Mouse (Mus musculus) MEL (cell line): ENCODE measurements around the gene Pom121l2. TPM values are rescaled to one million over a fixed set of nuclear protein-coding genes. Genes with fewer than 3 reads are reported as not detected.
A peak's percentile ranks its signal among the peaks of the same experiment; 100 is the strongest.

Experiments
- DNase-seq: peaks from one replicate; pipeline ENCODE4 v3.0.0; 2011; ENCODE audit warnings: low read depth, low spot score
- H3K27ac ChIP-seq: 2 replicates; pipeline ENCODE4 v1.5.1; 2012; ENCODE audit warnings: low read depth, mild to moderate bottlenecking, control low read depth, low read length, moderate library complexity; ENCODE audit not compliant: control insufficient read depth
- H3K27me3 ChIP-seq, 2 experiments: fragments of 150-350 bp in 1 of 2; sonication (generic) in 1 of 2; 2 replicates each; pipeline ENCODE4 v1.6.1; 2012; ENCODE audit warnings: low read length in 2 of 2, mild to moderate bottlenecking in 2 of 2, improper control_type of control experiment in 1 of 2, moderate library complexity in 1 of 2; ENCODE audit not compliant: insufficient read depth in 2 of 2, control insufficient read depth in 1 of 2
- H3K36me3 ChIP-seq, 2 experiments: 2 replicates each; pipeline ENCODE4 v1.6.1; 2012 to 2014; ENCODE audit warnings: low read length in 2 of 2, improper control_type of control experiment in 1 of 2, inconsistent platforms in 1 of 2, mild to moderate bottlenecking in 1 of 2; ENCODE audit not compliant: insufficient read depth in 2 of 2, control insufficient read depth in 1 of 2
- H3K4me1 ChIP-seq, 2 experiments: fragments of 150-350 bp in 1 of 2; sonication (generic) in 1 of 2; 2 replicates each; pipeline ENCODE4 v1.6.1; 2012; ENCODE audit warnings: low read length in 2 of 2, improper control_type of control experiment in 1 of 2, mild to moderate bottlenecking in 1 of 2; ENCODE audit not compliant: insufficient read depth in 2 of 2, control insufficient read depth in 1 of 2
- H3K4me3 ChIP-seq, 2 experiments: fragments of 150-350 bp in 1 of 2; sonication (generic) in 1 of 2; 2 replicates each; pipeline ENCODE4 v1.5.1; 2012; ENCODE audit warnings: low read depth in 2 of 2, low read length in 2 of 2, mild to moderate bottlenecking in 2 of 2, moderate library complexity in 2 of 2, control low read depth in 1 of 2, improper control_type of control experiment in 1 of 2; ENCODE audit not compliant: control insufficient read depth in 1 of 2, insufficient read depth in 1 of 2
- H3K79me2 ChIP-seq: 2 replicates; pipeline ENCODE4 v1.6.1; 2012; ENCODE audit warnings: mild to moderate bottlenecking, low read length, moderate library complexity; ENCODE audit not compliant: control insufficient read depth, poor library complexity, insufficient read depth
- H3K9ac ChIP-seq: 2 replicates; pipeline ENCODE4 v1.6.1; 2012; ENCODE audit warnings: low read depth, mild to moderate bottlenecking, control low read depth, low read length, moderate library complexity; ENCODE audit not compliant: control insufficient read depth, poor library complexity, severe bottlenecking
- H3K9me3 ChIP-seq: fragments of 150-350 bp; sonication (generic); replicated peaks from 2 replicates; pipeline ENCODE4 v1.6.1; 2012; ENCODE audit warnings: mild to moderate bottlenecking, low read length, improper control_type of control experiment, moderate library complexity; ENCODE audit not compliant: insufficient read depth
- CHD1 ChIP-seq: IDR thresholded peaks from 2 replicates; pipeline ENCODE4 v1.6.1; 2012; ENCODE audit warnings: low read depth, mild to moderate bottlenecking, inconsistent platforms, low read length, improper control_type of control experiment
- CTCF ChIP-seq, 3 experiments: IDR thresholded peaks in 2 of 3; conservative IDR thresholded peaks in 1 of 3; 2 replicates each; pipeline ENCODE4 v1.5.1; 2011 to 2012; ENCODE audit warnings: low read length in 3 of 3, low read depth in 2 of 3, mild to moderate bottlenecking in 2 of 3, improper control_type of control experiment in 1 of 3, inconsistent platforms in 1 of 3, mixed read lengths in 1 of 3, moderate library complexity in 1 of 3; ENCODE audit not compliant: control insufficient read depth in 1 of 3, insufficient read depth in 1 of 3, poor library complexity in 1 of 3, severe bottlenecking in 1 of 3
- ETS1 ChIP-seq: IDR thresholded peaks from 2 replicates; pipeline ENCODE4 v1.6.1; 2012; ENCODE audit warnings: low read depth, mild to moderate bottlenecking, inconsistent platforms, low read length, improper control_type of control experiment, moderate library complexity
- GABPA ChIP-seq: IDR thresholded peaks from 2 replicates; pipeline ENCODE4 v1.6.1; 2012; ENCODE audit warnings: low read depth, mild to moderate bottlenecking, inconsistent platforms, low read length, improper control_type of control experiment, moderate library complexity
- GATA1 ChIP-seq: IDR thresholded peaks from 2 replicates; pipeline ENCODE4 v1.6.1; 2011; ENCODE audit warnings: low read depth, low read length, improper control_type of control experiment
- HCFC1 ChIP-seq: IDR thresholded peaks from 2 replicates; pipeline ENCODE4 v1.6.1; 2012; ENCODE audit warnings: low read depth, mild to moderate bottlenecking, inconsistent platforms, low read length, improper control_type of control experiment, moderate library complexity
- JUND ChIP-seq: IDR thresholded peaks from 2 replicates; pipeline ENCODE4 v1.6.1; 2011; ENCODE audit warnings: low read depth, mild to moderate bottlenecking, improper control_type of control experiment, low read length
- KAT2A ChIP-seq: conservative IDR thresholded peaks from 2 replicates; pipeline ENCODE4 v1.6.1; 2012; ENCODE audit warnings: low read depth, low read length, improper control_type of control experiment, inconsistent platforms
- MYB ChIP-seq: IDR thresholded peaks from 2 replicates; pipeline ENCODE4 v1.6.1; 2011; ENCODE audit warnings: mild to moderate bottlenecking, low read depth, low read length, improper control_type of control experiment
- RCOR1 ChIP-seq: IDR thresholded peaks from 2 replicates; pipeline ENCODE4 v1.6.1; 2012; ENCODE audit warnings: low read depth, mild to moderate bottlenecking, inconsistent platforms, low read length, improper control_type of control experiment
- SIN3A ChIP-seq: IDR thresholded peaks from 2 replicates; pipeline ENCODE4 v1.6.1; 2012; ENCODE audit warnings: low read length, improper control_type of control experiment, inconsistent platforms
- TBP ChIP-seq: IDR thresholded peaks from 2 replicates; pipeline ENCODE4 v1.8.0; 2011; ENCODE audit warnings: low read depth, low read length, improper control_type of control experiment
- TCF12 ChIP-seq: IDR thresholded peaks from 2 replicates; pipeline ENCODE4 v1.6.1; 2014; ENCODE audit warnings: low read depth, mild to moderate bottlenecking, inconsistent platforms, low read length, improper control_type of control experiment, moderate library complexity
- USF1 ChIP-seq: IDR thresholded peaks from 2 replicates; pipeline ENCODE4 v1.6.1; 2014; ENCODE audit warnings: low read depth, mild to moderate bottlenecking, inconsistent platforms, low read length, improper control_type of control experiment, moderate library complexity
- ZMIZ1 ChIP-seq: IDR thresholded peaks from 2 replicates; pipeline ENCODE4 v1.6.1; 2012; ENCODE audit warnings: low read depth, mild to moderate bottlenecking, inconsistent platforms, low read length, improper control_type of control experiment, moderate library complexity
- polyA plus RNA-seq, 2 experiments: library from polyadenylated mRNA; stranded (reverse) in 1 of 2; unstranded in 1 of 2; fragments of >175 nt in 1 of 2; fragments of >200 nt in 1 of 2; gene quantifications; 2 replicates each; pipeline versions ENCODE4 v1.2.1 to v1.2.4; 2012; ENCODE audit warnings: low replicate concordance in 2 of 2, low read depth in 1 of 2; ENCODE audit not compliant: insufficient read length in 2 of 2, insufficient read depth in 1 of 2, missing spikeins in 1 of 2
- total RNA-seq: library from RNA; depleted of rRNA; stranded (reverse); fragments of 300-350 nt; gene quantifications from 2 replicates; pipeline ENCODE4 v1.2.3, GENCODE M21; 2012

Pom121l2 gene
- total and polyA plus RNA-seq, 3 experiments: not detected

GRCm38 (mm10) chr13:21933626-21934548 lies 47.1 kb upstream of the Pom121l2 start:
- Histone ChIP-seq H3K79me2 (no peaks in the 10 kb centered on the region), H3K4me3 (peak overlapping the region; percentile 46 to 82), H3K27me3 (no peaks in the 10 kb centered on the region), H3K9ac (peak overlapping the region; percentile 58), H3K36me3 (peaks cover 0 to 9% of the 10 kb centered on the region in 2 experiments; a peak in 2 of 4 replicates), H3K27ac (peak overlapping the region; percentile 28; the same call in 1 of the 2 replicates), H3K9me3 (no peaks in the 10 kb centered on the region), H3K4me1 (no peaks in the 10 kb centered on the region; a peak in 1 of 4 replicates)
- TF ChIP-seq USF1 (no peak), MYB (no peak), JUND (no peak), GABPA (no peak), TBP (peak; percentile 100), GATA1 (0 out of 2 replicates have a peak, but pooled peaks have one; percentile 34), TCF12 (no peak), HCFC1 (no peak), KAT2A (no peak), CHD1 (no peak)
- DNase-seq: peak; percentile 80

- no peaks in the 10 kb centered on the region; a peak in 1 of 4 replicates for H3K4me1 ChIP-seq
- no peak overlapping the region for H3K27ac ChIP-seq
- DNase-seq: peak; percentile 81
- H3K27me3 ChIP-seq: no peaks in the 10 kb centered on the region
- peaks cover 0 to 9% of the 10 kb centered on the region in 2 experiments; a peak in 2 of 4 replicates for H3K36me3 ChIP-seq
- no peaks in the 10 kb centered on the region for H3K79me2 ChIP-seq
- peak overlapping the region; percentile 20 to 49 for H3K4me3 ChIP-seq
- no peak for TF ChIP-seq ZMIZ1
- TF ChIP-seq SIN3A: no peak
- no peak for TF ChIP-seq CTCF (IDR thresholded peaks at IDR 0.05 in 2 of 3, conservative IDR thresholded peaks at IDR 0.05 in 1 of 3; ENCODE audit: control insufficient read depth in 1 of 3, insufficient read depth in 1 of 3, low read depth in 2 of 3, low read length in 3 of 3, poor library complexity in 1 of 3, severe bottlenecking in 1 of 3)
- no peak for TF ChIP-seq GABPA
- TF ChIP-seq ETS1: no peak
- TF ChIP-seq RCOR1: no peak
- no peak for TF ChIP-seq HCFC1
- TF ChIP-seq TBP: peak; percentile 99
- H3K9me3 ChIP-seq: no peaks in the 10 kb centered on the region
- peak overlapping the region; percentile 58 for H3K9ac ChIP-seq
Measured at GRCm38 (mm10) chr13:21934982-21935791, 45.8 kb upstream of the Pom121l2 start.
